Mouse (Mus musculus): ENCODE measurements around the gene Plpp3.

The Plpp3 gene

GRCm38 (mm10) chr4:105157276-105158168 lies at the start of gene Plpp3:
Plpp3 (plus strand) TSS chr4:105157347.
- DNase-seq (ENCODE audit: low spot score), result peak; percentile 87

GRCm38 (mm10) chr4:105107943-105108640 lies 49.1 kb upstream of the Plpp3 start:
- DNase-seq (ENCODE audit: low spot score), result no peak

GRCm38 (mm10) chr4:105108641-105109198 lies 48.4 kb upstream of the Plpp3 start:
- no peak for DNase-seq (ENCODE audit: low spot score)

- peak; percentile 63 for DNase-seq (ENCODE audit: low spot score)
Measured at GRCm38 (mm10) chr4:105109199-105109989, 47.8 kb upstream of the Plpp3 start, which contains the start of gene Prkaa2. Prkaa2 (minus strand) TSS chr4:105109890.

- no peak for DNase-seq (ENCODE audit: low spot score)
Measured at GRCm38 (mm10) chr4:105109990-105110683, 47.0 kb upstream of the Plpp3 start.

- DNase-seq (ENCODE audit: low spot score), result no peak
Measured at GRCm38 (mm10) chr4:105110684-105111035, 46.5 kb upstream of the Plpp3 start.

- no peak for DNase-seq (ENCODE audit: low spot score)
Measured at GRCm38 (mm10) chr4:105111770-105112169, 45.4 kb upstream of the Plpp3 start.

- no peak for DNase-seq (ENCODE audit: low spot score)
Measured at GRCm38 (mm10) chr4:105113042-105113441, 44.1 kb upstream of the Plpp3 start.

- no peak for DNase-seq (ENCODE audit: low spot score)
Measured at GRCm38 (mm10) chr4:105113468-105113867, 43.7 kb upstream of the Plpp3 start.

GRCm38 (mm10) chr4:105121081-105121480 lies 36.1 kb upstream of the Plpp3 start:
- DNase-seq (ENCODE audit: low spot score), result no peak

GRCm38 (mm10) chr4:105122429-105122828 lies 34.7 kb upstream of the Plpp3 start:
- DNase-seq (ENCODE audit: low spot score), result peak; percentile 25

- no peak for DNase-seq (ENCODE audit: low spot score)
Measured at GRCm38 (mm10) chr4:105129212-105129611, 27.9 kb upstream of the Plpp3 start.

- no peak for DNase-seq (ENCODE audit: low spot score)
Measured at GRCm38 (mm10) chr4:105131756-105132314, 25.3 kb upstream of the Plpp3 start.

GRCm38 (mm10) chr4:105133350-105134050 lies 23.6 kb upstream of the Plpp3 start:
- DNase-seq (ENCODE audit: low spot score), result no peak

- no peak for DNase-seq (ENCODE audit: low spot score)
Measured at GRCm38 (mm10) chr4:105149492-105149891, 7.7 kb upstream of the Plpp3 start.

- DNase-seq (ENCODE audit: low spot score), result peak; percentile 33
Measured at GRCm38 (mm10) chr4:105151911-105152690, 5.0 kb upstream of the Plpp3 start.

- no peak for DNase-seq (ENCODE audit: low spot score)
Measured at GRCm38 (mm10) chr4:105153227-105153626, 3.9 kb upstream of the Plpp3 start.

GRCm38 (mm10) chr4:105156281-105156680 lies 866 bp upstream of the Plpp3 start:
- no peak for DNase-seq (ENCODE audit: low spot score)

- no peak for DNase-seq (ENCODE audit: low spot score)
Measured at GRCm38 (mm10) chr4:105156955-105157275, 232 bp upstream of the Plpp3 start.

- DNase-seq (ENCODE audit: low spot score), result peak; percentile 59
Measured at GRCm38 (mm10) chr4:105158169-105158555, 1.0 kb downstream of the Plpp3 start.
